Mouse (Mus musculus): ENCODE data around the gene Strap.

GRCm38 (mm10) chr6:137772918-137773636, 38.2 kb downstream of the Strap start:
- TF ChIP-seq GATA1 (IDR thresholded peaks at IDR 0.05; ENCODE audit: borderline replicate concordance, low read length) (no peak), FLI1 (IDR thresholded peaks at IDR 0.05; ENCODE audit: low read length) (no peak)

Measured in megakaryocyte, embryonic 14.5 days (primary cell).